Mouse (Mus musculus) layer of hippocampus, adult 8-10 months (tissue): ENCODE measurements around the gene Prdm13. TPM values are rescaled to one million over a fixed set of nuclear protein-coding genes. Genes with fewer than 3 reads are reported as not detected.
A peak's percentile ranks its signal among the peaks of the same experiment; 100 is the strongest.

Experiments used
- DNase-seq, 2 experiments: peaks; one replicate each; pipeline ENCODE4 v3.0.0; 2022; ENCODE audit warnings: low spot score in 2 of 2
- total RNA-seq, 4 experiments: library from RNA; stranded (reverse); gene quantifications; 2 replicates each; pipeline ENCODE4 v1.2.4; 2022

Prdm13 gene
- not detected for total RNA-seq

DNA sequence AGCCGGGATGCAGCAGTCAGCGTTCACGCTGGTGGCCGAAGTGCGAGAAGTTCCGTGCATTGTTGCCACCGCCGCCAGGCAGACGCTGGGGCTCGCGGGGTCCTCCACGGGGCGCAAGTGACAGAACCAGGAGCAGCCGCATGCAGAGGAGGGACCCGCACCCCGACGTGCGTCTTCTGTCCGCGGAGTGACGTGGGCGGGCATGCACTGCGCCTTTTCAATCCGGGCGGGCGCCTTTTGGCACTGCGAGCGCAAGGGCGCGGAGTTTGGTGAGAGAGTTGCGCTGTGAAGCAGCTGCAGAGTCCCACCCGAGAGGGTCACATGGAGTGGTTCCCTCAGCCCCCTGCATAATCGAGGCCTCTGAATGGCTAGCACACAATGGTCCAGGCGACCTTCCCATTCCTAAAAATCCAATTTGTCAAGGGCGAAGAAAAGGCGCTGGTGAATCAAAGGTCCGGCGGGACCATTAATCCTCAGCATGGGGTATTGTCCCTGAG, at the start of gene Prdm13:
Gene Prdm13, minus strand, starts transcription at position 369 of the 497 bp plus-strand sequence.
- DNase-seq, result no peak

GRCm38 (mm10) chr4:21727615-21728165, 41.9 kb upstream of the Prdm13 start, which contains the start of gene Ccnc:
TSS of gene Ccnc (plus strand) at chr4:21727701.
- DNase-seq, result peak; percentile 81 to 88

- peak; percentile 24 to 32 for DNase-seq
Observed at GRCm38 (mm10) chr4:21726912-21727614, 41.3 kb upstream of the Prdm13 start.

DNA sequence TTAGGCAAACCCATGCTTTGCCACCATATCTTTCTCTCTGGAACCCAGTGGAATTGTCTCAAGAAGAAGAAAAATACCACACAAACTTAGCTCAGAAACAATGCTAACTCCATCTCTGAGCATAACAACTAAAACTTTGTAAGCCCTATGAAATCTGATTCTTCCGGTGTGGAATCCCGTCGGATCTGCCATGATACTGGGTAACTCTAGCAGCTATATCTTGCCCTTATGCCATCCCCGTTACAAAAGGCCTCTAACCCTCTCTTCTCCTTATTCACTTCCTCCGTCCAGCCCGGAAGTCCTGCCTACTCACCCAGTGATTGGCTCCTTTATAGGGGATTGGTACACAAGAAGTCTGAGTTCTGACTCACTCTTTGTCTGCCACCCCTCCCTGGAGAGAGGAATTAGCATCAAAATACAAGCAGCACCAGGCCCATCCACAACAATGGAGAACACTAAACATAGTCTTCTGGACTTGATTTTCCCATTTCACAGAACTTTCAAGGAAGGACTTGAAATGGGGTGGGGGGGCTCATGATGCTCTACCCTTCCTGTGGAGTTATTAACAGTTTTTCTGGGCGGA, 37.1 kb upstream of the Prdm13 start:
- no peak for DNase-seq

- DNase-seq, result no peak
Observed at GRCm38 (mm10) chr4:21712147-21712546, 26.4 kb upstream of the Prdm13 start.

DNA sequence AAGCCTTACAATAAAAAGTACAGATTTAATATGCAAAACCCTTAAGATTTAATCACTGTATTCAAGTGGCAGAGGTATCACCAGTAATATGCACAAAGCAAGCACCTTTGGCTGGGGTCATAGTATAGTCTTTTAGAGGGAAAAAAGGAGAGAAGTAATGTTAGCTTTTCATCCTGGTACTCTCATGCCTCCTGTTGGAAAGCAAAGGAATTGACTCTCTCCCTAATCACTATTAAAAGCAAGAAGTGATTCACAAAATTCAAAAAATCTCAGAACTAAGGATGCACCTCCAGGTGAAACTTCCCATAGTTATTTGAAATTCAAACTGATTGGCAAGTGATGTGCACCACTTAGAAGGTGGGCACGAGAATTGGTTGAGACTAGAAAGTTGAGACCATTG, 19.3 kb upstream of the Prdm13 start:
- DNase-seq, result no peak

GRCm38 (mm10) chr4:21695638-21696254, 10.0 kb upstream of the Prdm13 start:
- DNase-seq, result peak in 1 of 2 experiments; percentile 45

GRCm38 (mm10) chr4:21690221-21690620, 4.5 kb upstream of the Prdm13 start:
- no peak for DNase-seq

DNA sequence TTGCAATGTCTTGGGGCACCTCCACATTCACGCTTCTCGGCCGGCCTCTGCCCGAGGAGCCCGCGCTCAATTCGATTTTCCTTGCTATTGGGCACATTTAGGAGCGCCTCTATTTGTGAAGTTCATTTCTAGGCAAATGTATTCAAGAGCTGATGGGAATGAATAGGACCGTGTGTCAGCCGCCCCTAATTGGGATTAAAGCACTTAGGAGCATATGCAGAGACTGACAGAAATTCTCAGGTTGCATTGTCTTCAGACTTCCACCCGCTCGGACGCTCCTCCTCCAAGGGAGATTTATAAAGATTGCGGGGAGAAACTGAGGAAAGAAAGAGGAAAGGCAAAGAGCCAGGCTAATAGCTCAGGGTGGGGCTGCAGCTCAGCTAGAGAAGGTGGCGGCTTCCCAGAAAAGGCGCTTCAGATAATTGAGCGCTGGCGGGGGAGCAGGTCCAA, 3.8 kb upstream of the Prdm13 start:
- no peak for DNase-seq

- DNase-seq, result no peak
Observed at GRCm38 (mm10) chr4:21688703-21689200, 3.0 kb upstream of the Prdm13 start.

- DNase-seq, result no peak
Observed at GRCm38 (mm10) chr4:21687783-21688702, 2.3 kb upstream of the Prdm13 start.

- DNase-seq, result no peak
Observed at GRCm38 (mm10) chr4:21686934-21687333, 1.2 kb upstream of the Prdm13 start.

DNA sequence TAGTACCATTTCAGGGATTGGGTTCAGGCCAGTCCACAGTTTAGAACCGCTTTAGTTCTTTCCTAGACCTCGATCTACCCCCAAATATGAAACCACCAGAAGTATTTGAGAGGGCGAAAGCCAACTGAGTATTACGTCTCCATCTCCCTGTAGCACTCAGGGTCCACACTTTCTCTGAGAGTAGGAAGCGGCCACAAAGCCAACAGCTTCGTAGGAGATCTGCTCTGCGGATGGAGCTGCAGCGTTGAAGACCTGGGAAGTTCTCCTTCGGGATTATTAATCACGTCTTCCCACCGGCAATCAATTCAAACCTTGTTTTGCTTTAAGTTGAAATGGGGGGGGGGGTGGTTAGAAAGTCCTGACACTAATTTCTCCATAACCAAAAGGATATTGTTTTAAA, 653 bp upstream of the Prdm13 start:
- DNase-seq, result no peak

GRCm38 (mm10) chr4:21684341-21684970, 1.3 kb downstream of the Prdm13 start:
- DNase-seq, result no peak

- DNase-seq, result no peak
Observed at GRCm38 (mm10) chr4:21682421-21683150, 3.2 kb downstream of the Prdm13 start.

GRCm38 (mm10) chr4:21680971-21681370, 4.8 kb downstream of the Prdm13 start:
- no peak for DNase-seq

GRCm38 (mm10) chr4:21679624-21680480, 5.9 kb downstream of the Prdm13 start:
- no peak for DNase-seq

GRCm38 (mm10) chr4:21678975-21679623, 6.7 kb downstream of the Prdm13 start:
- no peak for DNase-seq
